Mouse (Mus musculus): ENCODE results near the gene Safb. TPM values are rescaled to one million over a fixed set of nuclear protein-coding genes. Genes with fewer than 3 reads are reported as not detected.
A peak's percentile ranks its signal among the peaks of the same experiment; 100 is the strongest.

Safb gene
- polyA plus RNA-seq, 1 experiment from 2014 or later: 113 TPM

- H3K4me2 ChIP-seq: no peak overlapping the region
- peaks cover under 1% of the 10 kb centered on the region for H3K4me1 ChIP-seq (ENCODE audit: control insufficient read depth, insufficient read depth, low read length)
- no peak for ATAC-seq (ENCODE audit: low FRiP score)
- no peaks in the 10 kb centered on the region for H3K9me3 ChIP-seq (ENCODE audit: control insufficient read depth, low read length)
- no peak overlapping the region for H3K27ac ChIP-seq (ENCODE audit: low read depth, low read length)
- DNase-seq (ENCODE audit: low spot score, missing footprints): no peak
- H3K9ac ChIP-seq (ENCODE audit: low read length): no peak overlapping the region
- no peak overlapping the region for H3K4me3 ChIP-seq (ENCODE audit: low read depth, low read length)
- no peaks in the 10 kb centered on the region for H3K27me3 ChIP-seq (ENCODE audit: control insufficient read depth, insufficient read depth, low read length)
- H3K36me3 ChIP-seq (ENCODE audit: control insufficient read depth, insufficient read depth, low read length): peaks cover 68% of the 10 kb centered on the region
- 96% methylated on average over 28 of the region's 28 CpGs for WGBS
Observed at GRCm38 (mm10) chr17:56603186-56604069, 18.8 kb downstream of the Safb start.

GRCm38 (mm10) chr17:56604070-56604380, 19.4 kb downstream of the Safb start:
- ATAC-seq (ENCODE audit: low FRiP score): no peak
- 92% methylated on average over 9 of the region's 9 CpGs for WGBS
- H3K9ac ChIP-seq (ENCODE audit: low read length): no peak overlapping the region

GRCm38 (mm10) chr17:56604422-56604821, 19.8 kb downstream of the Safb start:
- H3K36me3 ChIP-seq (ENCODE audit: control insufficient read depth, insufficient read depth, low read length): peaks cover 67% of the 10 kb centered on the region
- H3K4me1 ChIP-seq (ENCODE audit: control insufficient read depth, insufficient read depth, low read length): peaks cover 9% of the 10 kb centered on the region
- 95% methylated on average over 3 of the region's 3 CpGs for WGBS
- no peak overlapping the region for H3K27ac ChIP-seq (ENCODE audit: low read depth, low read length)
- no peaks in the 10 kb centered on the region for H3K9me3 ChIP-seq (ENCODE audit: control insufficient read depth, low read length)
- no peak for DNase-seq (ENCODE audit: low spot score, missing footprints)
- ATAC-seq (ENCODE audit: low FRiP score): no peak
- no peak overlapping the region for H3K9ac ChIP-seq (ENCODE audit: low read length)
- no peaks in the 10 kb centered on the region for H3K27me3 ChIP-seq (ENCODE audit: control insufficient read depth, insufficient read depth, low read length)
- no peak overlapping the region for H3K4me3 ChIP-seq (ENCODE audit: low read depth, low read length)
- H3K4me2 ChIP-seq: no peak overlapping the region

More at GRCm38 (mm10) chr17:56604070-56604380, 19.4 kb downstream of the Safb start:
- no peak overlapping the region for H3K27ac ChIP-seq (ENCODE audit: low read depth, low read length)
- H3K4me3 ChIP-seq (ENCODE audit: low read depth, low read length): no peak overlapping the region
- H3K4me1 ChIP-seq (ENCODE audit: control insufficient read depth, insufficient read depth, low read length): peaks cover 7% of the 10 kb centered on the region
- no peak overlapping the region for H3K4me2 ChIP-seq
- H3K36me3 ChIP-seq (ENCODE audit: control insufficient read depth, insufficient read depth, low read length): peaks cover 68% of the 10 kb centered on the region
- no peaks in the 10 kb centered on the region for H3K27me3 ChIP-seq (ENCODE audit: control insufficient read depth, insufficient read depth, low read length)
- DNase-seq (ENCODE audit: low spot score, missing footprints): no peak
- no peaks in the 10 kb centered on the region for H3K9me3 ChIP-seq (ENCODE audit: control insufficient read depth, low read length)

- no peak for ATAC-seq (ENCODE audit: low FRiP score)
- H3K4me3 ChIP-seq (ENCODE audit: low read depth, low read length): no peak overlapping the region
- peaks cover 58% of the 10 kb centered on the region for H3K36me3 ChIP-seq (ENCODE audit: control insufficient read depth, insufficient read depth, low read length)
Observed at GRCm38 (mm10) chr17:56605431-56605830, 20.8 kb downstream of the Safb start.

GRCm38 (mm10) chr17:56607521-56608062, 23.0 kb downstream of the Safb start:
- peaks cover 17% of the 10 kb centered on the region for H3K4me1 ChIP-seq (ENCODE audit: control insufficient read depth, insufficient read depth, low read length)
- H3K27ac ChIP-seq (ENCODE audit: low read depth, low read length): no peak overlapping the region
- no peak overlapping the region for H3K4me3 ChIP-seq (ENCODE audit: low read depth, low read length)
- H3K9ac ChIP-seq (ENCODE audit: low read length): no peak overlapping the region
- no peaks in the 10 kb centered on the region for H3K27me3 ChIP-seq (ENCODE audit: control insufficient read depth, insufficient read depth, low read length)
- DNase-seq (ENCODE audit: low spot score, missing footprints) (no peak), ATAC-seq (ENCODE audit: low FRiP score) (no peak)
- 81% methylated on average over 3 of the region's 3 CpGs for WGBS
- no peak overlapping the region for H3K4me2 ChIP-seq
- H3K36me3 ChIP-seq (ENCODE audit: control insufficient read depth, insufficient read depth, low read length): peaks cover 41% of the 10 kb centered on the region
- no peaks in the 10 kb centered on the region for H3K9me3 ChIP-seq (ENCODE audit: control insufficient read depth, low read length)

More at GRCm38 (mm10) chr17:56605431-56605830, 20.8 kb downstream of the Safb start:
- H3K9ac ChIP-seq (ENCODE audit: low read length): no peak overlapping the region
- H3K4me1 ChIP-seq (ENCODE audit: control insufficient read depth, insufficient read depth, low read length): peaks cover 14% of the 10 kb centered on the region
- no peak overlapping the region for H3K4me2 ChIP-seq
- H3K27me3 ChIP-seq (ENCODE audit: control insufficient read depth, insufficient read depth, low read length): no peaks in the 10 kb centered on the region
- WGBS: 90% methylated on average over 9 of the region's 9 CpGs
- DNase-seq (ENCODE audit: low spot score, missing footprints): no peak
- H3K27ac ChIP-seq (ENCODE audit: low read depth, low read length): no peak overlapping the region
- H3K9me3 ChIP-seq (ENCODE audit: control insufficient read depth, low read length): no peaks in the 10 kb centered on the region

- H3K27ac ChIP-seq (ENCODE audit: low read depth, low read length): no peak overlapping the region
- ATAC-seq (ENCODE audit: low FRiP score): no peak
Observed at GRCm38 (mm10) chr17:56608699-56609098, 24.1 kb downstream of the Safb start.

GRCm38 (mm10) chr17:56609452-56610171, 25.0 kb downstream of the Safb start, which contains the start of gene 2410015M20Rik:
Gene 2410015M20Rik (minus strand): TSS chr17:56609771.
- no peak within 1 kb of the TSS for H3K27ac ChIP-seq (ENCODE audit: low read depth, low read length)
- H3K4me1 ChIP-seq (ENCODE audit: control insufficient read depth, insufficient read depth, low read length): peaks cover 22% of the 10 kb centered on the region
- peak within 1 kb of the TSS; percentile 61 for H3K4me3 ChIP-seq (ENCODE audit: low read depth, low read length)
- H3K27me3 ChIP-seq (ENCODE audit: control insufficient read depth, insufficient read depth, low read length): no peaks in the 10 kb centered on the region
- H3K9me3 ChIP-seq (ENCODE audit: control insufficient read depth, low read length): no peaks in the 10 kb centered on the region
- peak within 1 kb of the TSS; percentile 80 for H3K4me2 ChIP-seq
- DNase-seq (ENCODE audit: low spot score, missing footprints) (peak; percentile 99), ATAC-seq (ENCODE audit: low FRiP score) (peak; percentile 87)
- under 1% methylated on average over 44 of the region's 44 CpGs for WGBS
- peaks cover 26% of the 10 kb centered on the region for H3K36me3 ChIP-seq (ENCODE audit: control insufficient read depth, insufficient read depth, low read length)
- H3K9ac ChIP-seq (ENCODE audit: low read length): peak within 1 kb of the TSS; percentile 78

More at GRCm38 (mm10) chr17:56608699-56609098, 24.1 kb downstream of the Safb start:
- H3K4me3 ChIP-seq (ENCODE audit: low read depth, low read length): peak overlapping the region; percentile 61
- H3K4me2 ChIP-seq: peak overlapping the region; percentile 80
- 59% methylated on average over 5 of the region's 5 CpGs for WGBS
- H3K36me3 ChIP-seq (ENCODE audit: control insufficient read depth, insufficient read depth, low read length): peaks cover 30% of the 10 kb centered on the region
- H3K9ac ChIP-seq (ENCODE audit: low read length): peak overlapping the region; percentile 78; the same call in 1 of the 2 replicates
- no peak for DNase-seq (ENCODE audit: low spot score, missing footprints)
- H3K9me3 ChIP-seq (ENCODE audit: control insufficient read depth, low read length): no peaks in the 10 kb centered on the region
- H3K4me1 ChIP-seq (ENCODE audit: control insufficient read depth, insufficient read depth, low read length): peaks cover 17% of the 10 kb centered on the region
- H3K27me3 ChIP-seq (ENCODE audit: control insufficient read depth, insufficient read depth, low read length): no peaks in the 10 kb centered on the region

GRCm38 (mm10) chr17:56611323-56611722, 26.7 kb downstream of the Safb start:
- Histone ChIP-seq H3K27me3 (ENCODE audit: control insufficient read depth, insufficient read depth, low read length) (no peaks in the 10 kb centered on the region), H3K4me3 (ENCODE audit: low read depth, low read length) (no peak overlapping the region), H3K4me2 (no peak overlapping the region), H3K9ac (ENCODE audit: low read length) (no peak overlapping the region), H3K27ac (ENCODE audit: low read depth, low read length) (no peak overlapping the region), H3K4me1 (ENCODE audit: control insufficient read depth, insufficient read depth, low read length) (peaks cover 28% of the 10 kb centered on the region), H3K36me3 (ENCODE audit: control insufficient read depth, insufficient read depth, low read length) (peaks cover 14% of the 10 kb centered on the region), H3K9me3 (ENCODE audit: control insufficient read depth, low read length) (no peaks in the 10 kb centered on the region)
- ATAC-seq (ENCODE audit: low FRiP score): no peak
- 71% methylated on average over 2 of the region's 2 CpGs for WGBS
- no peak for DNase-seq (ENCODE audit: low spot score, missing footprints)

All from midbrain, embryonic 11.5 days (tissue).